Mouse (Mus musculus): ENCODE measurements around the gene Dsp. TPM values are rescaled to one million over a fixed set of nuclear protein-coding genes. Genes with fewer than 3 reads are reported as not detected.

Gene Dsp
- polyA plus RNA-seq, 1 experiment, result 1.0 TPM

- no peak overlapping the region for H3K4me3 ChIP-seq (ENCODE audit: insufficient read depth, low read length)
- TF ChIP-seq POLR2A (IDR thresholded peaks at IDR 0.05; ENCODE audit: low read depth, low read length), result no peak
- TF ChIP-seq CTCF (IDR thresholded peaks at IDR 0.05; ENCODE audit: borderline replicate concordance, insufficient read depth, low read length), result no peak
- H3K4me1 ChIP-seq (ENCODE audit: control insufficient read depth, insufficient read depth, low read length), result no peaks in the 10 kb centered on the region
- no peak overlapping the region for H3K27ac ChIP-seq (ENCODE audit: insufficient read depth, low read length)
Measured at GRCm38 (mm10) chr13:38220331-38220730, 69.2 kb downstream of the Dsp start.

DNA sequence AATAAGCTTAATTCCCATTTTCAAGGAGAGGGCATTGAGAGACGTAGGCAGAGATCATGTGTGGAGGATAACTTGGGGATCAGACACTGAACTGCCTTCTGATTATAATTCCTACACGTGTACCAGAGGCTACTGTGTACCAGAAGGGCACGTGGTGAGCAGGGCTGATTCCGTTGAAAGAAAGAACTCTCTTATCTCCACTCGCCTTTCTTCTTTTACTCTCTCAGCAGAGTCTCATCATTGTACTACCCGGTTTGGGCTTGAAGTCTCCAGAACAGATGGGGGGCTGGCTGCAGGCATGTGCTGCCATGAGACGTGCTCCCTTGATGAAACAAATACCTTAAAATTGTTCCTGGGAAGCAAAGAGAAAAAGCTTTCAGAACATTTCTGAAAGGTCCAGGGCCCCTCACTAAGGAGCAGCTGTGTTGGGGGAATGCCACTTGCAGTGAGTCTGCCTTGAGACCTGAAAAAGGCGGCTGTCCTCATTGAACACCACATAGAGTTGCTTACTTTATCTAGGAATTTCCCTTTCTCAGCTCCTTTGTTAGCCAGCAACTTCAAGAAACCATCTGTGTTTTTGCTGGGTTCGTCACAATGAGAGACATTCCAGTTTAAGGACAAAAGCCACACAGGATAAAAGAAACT, 79.2 kb downstream of the Dsp start:
- no peak overlapping the region for H3K4me3 ChIP-seq (ENCODE audit: insufficient read depth, low read length)
- no peak overlapping the region for H3K27ac ChIP-seq (ENCODE audit: insufficient read depth, low read length)
- no peak for TF ChIP-seq POLR2A (IDR thresholded peaks at IDR 0.05; ENCODE audit: low read depth, low read length)
- no peak for TF ChIP-seq CTCF (IDR thresholded peaks at IDR 0.05; ENCODE audit: borderline replicate concordance, insufficient read depth, low read length)
- no peaks in the 10 kb centered on the region for H3K4me1 ChIP-seq (ENCODE audit: control insufficient read depth, insufficient read depth, low read length)

- no peak overlapping the region for H3K4me3 ChIP-seq (ENCODE audit: insufficient read depth, low read length)
- TF ChIP-seq POLR2A (IDR thresholded peaks at IDR 0.05; ENCODE audit: low read depth, low read length), result no peak
- no peak for TF ChIP-seq CTCF (IDR thresholded peaks at IDR 0.05; ENCODE audit: borderline replicate concordance, insufficient read depth, low read length)
- no peaks in the 10 kb centered on the region for H3K4me1 ChIP-seq (ENCODE audit: control insufficient read depth, insufficient read depth, low read length)
- H3K27ac ChIP-seq (ENCODE audit: insufficient read depth, low read length), result no peak overlapping the region
Measured at GRCm38 (mm10) chr13:38232411-38232810, 81.3 kb downstream of the Dsp start.

DNA sequence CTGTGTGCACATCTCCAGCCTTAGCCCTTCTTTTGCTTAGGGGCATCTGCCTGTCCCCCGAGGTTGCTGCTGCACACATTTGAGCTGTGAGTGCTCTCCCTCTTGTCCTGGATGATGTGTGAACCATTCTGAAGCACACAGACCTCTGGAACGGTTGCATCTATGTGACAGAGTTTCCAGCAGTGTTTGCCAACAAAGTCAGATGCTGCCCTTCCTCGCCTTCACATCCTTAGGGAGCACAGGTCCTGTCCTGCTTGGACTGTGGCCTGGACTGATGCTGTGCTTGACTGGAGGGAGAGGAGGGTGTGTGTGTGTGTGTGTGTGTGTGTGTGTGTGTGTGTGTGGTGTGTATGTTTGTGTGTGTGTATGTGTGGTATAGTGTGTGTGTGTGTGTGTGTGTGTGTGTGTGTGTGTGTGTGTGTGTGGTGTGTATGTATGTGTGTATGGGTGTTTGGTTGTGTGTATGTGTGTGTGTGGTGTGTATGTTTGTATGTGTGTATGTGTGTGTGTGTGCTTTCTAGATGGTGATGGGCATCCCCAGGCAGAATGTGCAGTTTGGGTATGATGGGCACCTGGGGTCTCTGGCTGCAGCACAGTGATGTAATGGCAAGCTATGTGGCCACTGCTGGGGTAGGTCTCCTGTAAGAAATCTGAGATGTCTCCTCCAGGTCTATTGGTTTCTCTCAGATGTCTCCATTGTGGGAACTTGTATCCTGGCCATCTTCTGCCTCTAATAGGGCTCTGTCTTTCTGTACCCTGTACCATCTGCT, 81.9 kb downstream of the Dsp start:
- H3K4me3 ChIP-seq (ENCODE audit: insufficient read depth, low read length), result no peak overlapping the region
- TF ChIP-seq CTCF (IDR thresholded peaks at IDR 0.05; ENCODE audit: borderline replicate concordance, insufficient read depth, low read length), result no peak
- no peak for TF ChIP-seq POLR2A (IDR thresholded peaks at IDR 0.05; ENCODE audit: low read depth, low read length)
- no peak overlapping the region for H3K27ac ChIP-seq (ENCODE audit: insufficient read depth, low read length)
- no peaks in the 10 kb centered on the region for H3K4me1 ChIP-seq (ENCODE audit: control insufficient read depth, insufficient read depth, low read length)

GRCm38 (mm10) chr13:38234651-38235050, 83.6 kb downstream of the Dsp start:
- no peak overlapping the region for H3K4me3 ChIP-seq (ENCODE audit: insufficient read depth, low read length)
- no peak overlapping the region for H3K27ac ChIP-seq (ENCODE audit: insufficient read depth, low read length)
- H3K4me1 ChIP-seq (ENCODE audit: control insufficient read depth, insufficient read depth, low read length), result no peaks in the 10 kb centered on the region
- TF ChIP-seq POLR2A (IDR thresholded peaks at IDR 0.05; ENCODE audit: low read depth, low read length) (no peak), CTCF (IDR thresholded peaks at IDR 0.05; ENCODE audit: borderline replicate concordance, insufficient read depth, low read length) (no peak)

DNA sequence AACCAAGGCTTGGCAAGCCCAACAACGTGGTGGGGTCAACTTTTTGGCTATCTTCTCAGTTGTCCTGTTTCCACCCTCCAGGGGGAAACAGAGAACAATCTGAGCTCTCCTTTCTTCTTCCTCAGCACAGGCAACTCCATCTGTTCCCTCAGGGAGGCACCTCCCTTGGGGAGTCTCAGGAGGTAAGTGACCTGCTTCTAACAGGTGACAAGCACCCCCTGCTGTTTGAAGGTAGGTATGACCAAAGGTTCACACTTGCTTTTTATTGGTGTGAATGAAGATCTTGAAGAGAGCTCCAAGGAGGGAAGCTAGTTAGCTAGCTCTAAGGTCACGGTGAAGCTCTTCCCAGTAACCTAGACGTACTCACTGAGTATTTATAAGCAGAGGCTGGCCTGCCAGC, 84.3 kb downstream of the Dsp start:
- TF ChIP-seq POLR2A (IDR thresholded peaks at IDR 0.05; ENCODE audit: low read depth, low read length) (no peak), CTCF (IDR thresholded peaks at IDR 0.05; ENCODE audit: borderline replicate concordance, insufficient read depth, low read length) (no peak)
- Histone ChIP-seq H3K4me3 (ENCODE audit: insufficient read depth, low read length) (no peak overlapping the region), H3K27ac (ENCODE audit: insufficient read depth, low read length) (no peak overlapping the region), H3K4me1 (ENCODE audit: control insufficient read depth, insufficient read depth, low read length) (no peaks in the 10 kb centered on the region)

DNA sequence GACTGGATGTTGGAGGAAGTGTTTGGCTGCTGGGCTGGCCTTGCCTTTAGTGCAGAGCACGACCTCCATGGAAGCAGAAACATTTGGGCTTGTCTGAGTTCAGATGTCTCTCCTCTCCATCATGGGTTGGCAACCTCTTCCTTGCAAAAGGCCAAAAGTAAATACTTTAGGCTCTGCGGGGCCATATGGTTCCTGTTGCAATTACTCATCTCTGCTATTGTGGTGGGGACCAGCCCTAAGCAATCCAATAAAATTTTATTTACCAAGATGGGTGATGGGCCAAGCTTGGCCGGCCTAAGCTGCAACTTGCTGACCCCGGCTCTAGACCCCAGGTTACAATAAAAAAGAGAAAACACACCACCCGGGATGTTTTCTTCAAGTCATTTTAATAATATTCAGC, 97.1 kb downstream of the Dsp start:
- TF ChIP-seq POLR2A (IDR thresholded peaks at IDR 0.05; ENCODE audit: low read depth, low read length) (no peak), CTCF (IDR thresholded peaks at IDR 0.05; ENCODE audit: borderline replicate concordance, insufficient read depth, low read length) (no peak)
- Histone ChIP-seq H3K4me1 (ENCODE audit: control insufficient read depth, insufficient read depth, low read length) (0 out of 2 replicates have a peak, but pooled peaks cover 2% of the 10 kb centered on the region), H3K4me3 (ENCODE audit: insufficient read depth, low read length) (no peak overlapping the region), H3K27ac (ENCODE audit: insufficient read depth, low read length) (no peak overlapping the region)

Other genes starting within 250 kb of the Dsp start
- 280 and 311 TPM in 2 replicates for gene Ssr1, start 157.1 kb upstream of the Dsp start, polyA plus RNA-seq (2011; ENCODE audit: insufficient read length, low read depth, missing spikeins)
- 48.6 and 56.8 TPM in 2 replicates for gene Riok1, start 114.3 kb upstream of the Dsp start, polyA plus RNA-seq (2011; ENCODE audit: insufficient read length, low read depth, missing spikeins)
- gene Cage1, start 114.2 kb upstream of the Dsp start, polyA plus RNA-seq (2011; ENCODE audit: insufficient read length, low read depth, missing spikeins), result 1.1 and 1.4 TPM in 2 replicates
- 29.8 and 31.8 TPM in 2 replicates for gene Snrnp48, start 53.6 kb downstream of the Dsp start, polyA plus RNA-seq (2011; ENCODE audit: insufficient read length, low read depth, missing spikeins)
- gene Bmp6, start 193.8 kb downstream of the Dsp start, polyA plus RNA-seq (2011; ENCODE audit: insufficient read length, low read depth, missing spikeins), result 1.5 and 1.8 TPM in 2 replicates

Measured in embryonic fibroblast, embryonic 13.5 days (primary cell).